Mouse (Mus musculus): Measurements from ENCODE around the gene Oas1a.
"Not testable (repeated sequence)": the region's sequence is repeated elsewhere in the genome, so short reads cannot be mapped to it uniquely, and the experiment has no call there.

- not testable (repeated sequence) for TF ChIP-seq FLI1 (IDR thresholded peaks at IDR 0.05; ENCODE audit: low read length); GATA1 (IDR thresholded peaks at IDR 0.05; ENCODE audit: borderline replicate concordance, low read length)
These were observed 12.6 kb downstream of the Oas1a start for GRCm38 (mm10) chr5:120894692-120895091.

Data from megakaryocyte, embryonic 14.5 days (primary cell).